ENCODE assay signal across 25 mouse cellular contexts in genomic region chr11:20116030-20116551, GRCm38 (mm10). TPM values are rescaled to one million over a fixed set of nuclear protein-coding genes. Genes with fewer than 3 reads are reported as not detected.
DNase-seq lines count a peak whose midpoint lies in the region; ATAC-seq and TF ChIP-seq lines count a peak whose summit lies in the region.
"Had no signal": no experiment of that assay in that cellular context is flagged by ENCODE, and none has a peak within 500 bp of the region (broad histone marks: within the 10 kb centered on the region; RNA-seq: fewer than 3 reads in every experiment).

No protein-coding gene starts in this region.

- H3K9ac ChIP-seq in liver, embryonic 11.5 days (ENCODE audit: low read depth, low read length): no peak overlapping the region
- H3K9ac ChIP-seq in stomach, postnatal 0 days (ENCODE audit: low read length): no peak overlapping the region
- H3K9ac ChIP-seq: heart, embryonic 12.5 days; hindbrain, embryonic 15.5 days; stomach, embryonic 15.5 days had no signal

- no peak for TF ChIP-seq EP300 in stomach, postnatal 0 days (optimal IDR thresholded peaks at IDR 0.05)

- H3K9me3 ChIP-seq in liver, embryonic 11.5 days (ENCODE audit: control insufficient read depth, low read length): no peaks in the 10 kb centered on the region
- no peaks in the 10 kb centered on the region for H3K9me3 ChIP-seq in stomach, postnatal 0 days (ENCODE audit: control insufficient read depth, low read length)
- H3K9me3 ChIP-seq: heart, embryonic 12.5 days; hindbrain, embryonic 15.5 days; stomach, embryonic 15.5 days had no signal

- no peaks in the 10 kb centered on the region for H3K36me3 ChIP-seq in liver, embryonic 11.5 days (ENCODE audit: control insufficient read depth, insufficient read depth, low read length)
- no peaks in the 10 kb centered on the region for H3K36me3 ChIP-seq in stomach, postnatal 0 days (ENCODE audit: control insufficient read depth, insufficient read depth, low read length)
- H3K36me3 ChIP-seq: heart, embryonic 12.5 days; hindbrain, embryonic 15.5 days; stomach, embryonic 15.5 days had no signal

- H3K27me3 ChIP-seq in liver, embryonic 11.5 days (replicated peaks; ENCODE audit: control insufficient read depth, insufficient read depth, low read length): no peaks in the 10 kb centered on the region
- H3K27me3 ChIP-seq in stomach, postnatal 0 days (ENCODE audit: control insufficient read depth, insufficient read depth, low read length): no peaks in the 10 kb centered on the region
- H3K27me3 ChIP-seq: heart, embryonic 12.5 days; hindbrain, embryonic 15.5 days; stomach, embryonic 15.5 days had no signal

- DNase-seq in heart, adult 11 months: peak; percentile 23
- DNase-seq in heart, adult 9 months (ENCODE audit: low spot score in 2 of 2): no peak
- no peak for DNase-seq in liver, embryonic 11.5 days (ENCODE audit: low spot score)
- no peak for DNase-seq in liver
- peak; percentile 55 for DNase-seq in c-Kit-positive CD71-positive TER-119-negative erythroid progenitor cells, embryonic 14.5 days (ENCODE audit: low read depth)
- peak; percentile 7 for DNase-seq in stomach, postnatal 0 days (ENCODE audit: low spot score)
- no peak for DNase-seq in urinary bladder, adult 2 months (ENCODE audit: low spot score)
- no peak for DNase-seq in adrenal gland, adult 2 months
- DNase-seq: cerebellum, adult 2 months; cerebellum, postnatal 14 days; gastrocnemius, postnatal 25 days; heart, adult 18-20 months; heart, postnatal 4 days; kidney, adult 2 months; kidney, postnatal 36 days; lung, postnatal 36 days; thymus, adult 18-20 months; thymus, postnatal 36 days had no signal

- ATAC-seq in liver, embryonic 11.5 days (replicated peaks; ENCODE audit: low FRiP score): no peak
- no peak for ATAC-seq in stomach, postnatal 0 days (ENCODE audit: low FRiP score, low TSS enrichment)
- ATAC-seq: forebrain, embryonic 16.5 days; inflammation-experienced regulatory T-cells, adult 6 months; midbrain, embryonic 16.5 days had no signal

- 65% methylated on average over 5 of the region's 5 CpGs for WGBS in liver, embryonic 11.5 days
- 70% methylated on average over 5 of the region's 5 CpGs for WGBS in stomach, postnatal 0 days

- H3K4me1 ChIP-seq in liver, embryonic 11.5 days (replicated peaks; ENCODE audit: control insufficient read depth, insufficient read depth, low read length): peaks cover 4% of the 10 kb centered on the region
- no peaks in the 10 kb centered on the region for H3K4me1 ChIP-seq in stomach, postnatal 0 days (replicated peaks; ENCODE audit: control insufficient read depth, insufficient read depth)
- H3K4me1 ChIP-seq: stomach, embryonic 15.5 days had no signal

- no peak overlapping the region for H3K4me3 ChIP-seq in liver, embryonic 11.5 days (ENCODE audit: low read depth, low read length)
- no peak overlapping the region for H3K4me3 ChIP-seq in stomach, postnatal 0 days (ENCODE audit: low read depth, low read length)
- H3K4me3 ChIP-seq: heart, embryonic 12.5 days; hindbrain, embryonic 15.5 days; stomach, embryonic 15.5 days had no signal

- H3K4me2 ChIP-seq in liver, embryonic 11.5 days: no peak overlapping the region
- no peak overlapping the region for H3K4me2 ChIP-seq in stomach, postnatal 0 days (replicated peaks; ENCODE audit: low read depth)
- H3K4me2 ChIP-seq: heart, embryonic 12.5 days; hindbrain, embryonic 15.5 days; midbrain, embryonic 11.5 days; stomach, embryonic 15.5 days had no signal

- peak overlapping the region; percentile 22; the same call in 1 of the 2 replicates for H3K27ac ChIP-seq in liver, embryonic 11.5 days (ENCODE audit: low read depth, low read length)
- H3K27ac ChIP-seq in stomach, postnatal 0 days (replicated peaks): no peak overlapping the region
- H3K27ac ChIP-seq: hindbrain, embryonic 15.5 days; stomach, embryonic 15.5 days had no signal

- TF ChIP-seq CTCF in stomach, postnatal 0 days (IDR thresholded peaks at IDR 0.05; ENCODE audit: low read depth): no peak

RNA-seq across cellular contexts. Expression of gene Actr2, which starts 3.4 kb away (rescaled TPM):
- polyA plus RNA-seq in liver, embryonic 11.5 days (2014; fragmentation: Nextera tagmentation; extraction: Ambion mirVana): 64.4 and 74.5 TPM in 2 replicates
- polyA plus RNA-seq in stomach, postnatal 0 days (2015; fragmentation: Nextera tagmentation; extraction: Ambion mirVana): 87.1 and 94.7 TPM in 2 replicates
- 93.5 and 95.0 TPM in 2 replicates for polyA plus RNA-seq in urinary bladder, adult 2 months (2012; rRNA removed)
- 100 to 1,000 TPM; 109 to 140 TPM for total RNA-seq in adrenal gland, adult 2 months (2021)
- 4.4 and 5.0 TPM in 2 replicates for polyA plus RNA-seq in adrenal gland, adult 2 months (2012; rRNA removed)

Comparison
In these comparisons a context has a peak if more than half of its experiments do, and no peak if none do; other contexts are left out.
1. DNase-seq: peak in heart, adult 11 months (single experiment), c-Kit-positive CD71-positive TER-119-negative erythroid progenitor cells, embryonic 14.5 days (single experiment) and stomach, postnatal 0 days (single experiment); none in heart, adult 9 months (0 of 2), liver, embryonic 11.5 days (single experiment), liver (single experiment), urinary bladder, adult 2 months (single experiment) and adrenal gland, adult 2 months (single experiment).
2. RNA of gene Actr2, which starts 3.4 kb away (polyA plus RNA-seq): 93.5 to 95.0 TPM in urinary bladder, adult 2 months, 87.1 to 94.7 TPM in stomach, postnatal 0 days and 64.4 to 74.5 TPM in liver, embryonic 11.5 days; 4.4 to 5.0 TPM in adrenal gland, adult 2 months; every median in the first group is over 10 times any median in the second.